Mouse (Mus musculus) MEL (cell line): ENCODE data around the gene Kansl1.

ENCODE experiments used
- CTCF ChIP-seq, 3 experiments: IDR thresholded peaks in 2 of 3; conservative IDR thresholded peaks in 1 of 3; 2 replicates each; pipeline ENCODE4 v1.5.1; 2011 to 2012; ENCODE audit warnings: low read length in 3 of 3, low read depth in 2 of 3, mild to moderate bottlenecking in 2 of 3, improper control_type of control experiment in 1 of 3, inconsistent platforms in 1 of 3, mixed read lengths in 1 of 3, moderate library complexity in 1 of 3; ENCODE audit not compliant: control insufficient read depth in 1 of 3, insufficient read depth in 1 of 3, poor library complexity in 1 of 3, severe bottlenecking in 1 of 3
- ELF1 ChIP-seq: IDR thresholded peaks from 2 replicates; pipeline ENCODE4 v1.6.1; 2014; ENCODE audit warnings: low read depth, mild to moderate bottlenecking, inconsistent platforms, low read length, improper control_type of control experiment, moderate library complexity
- ETS1 ChIP-seq: IDR thresholded peaks from 2 replicates; pipeline ENCODE4 v1.6.1; 2012; ENCODE audit warnings: low read depth, mild to moderate bottlenecking, inconsistent platforms, low read length, improper control_type of control experiment, moderate library complexity
- GABPA ChIP-seq: IDR thresholded peaks from 2 replicates; pipeline ENCODE4 v1.6.1; 2012; ENCODE audit warnings: low read depth, mild to moderate bottlenecking, inconsistent platforms, low read length, improper control_type of control experiment, moderate library complexity
- GATA1 ChIP-seq: IDR thresholded peaks from 2 replicates; pipeline ENCODE4 v1.6.1; 2011; ENCODE audit warnings: low read depth, low read length, improper control_type of control experiment
- HCFC1 ChIP-seq: IDR thresholded peaks from 2 replicates; pipeline ENCODE4 v1.6.1; 2012; ENCODE audit warnings: low read depth, mild to moderate bottlenecking, inconsistent platforms, low read length, improper control_type of control experiment, moderate library complexity
- MYC ChIP-seq: IDR thresholded peaks from 2 replicates; pipeline ENCODE4 v1.6.1; 2011; ENCODE audit warnings: low read depth, mild to moderate bottlenecking, low read length, improper control_type of control experiment, moderate library complexity
- NELFE ChIP-seq: IDR thresholded peaks from 2 replicates; pipeline ENCODE4 v1.6.1; 2011; ENCODE audit warnings: low read depth, low read length, improper control_type of control experiment
- POLR2A ChIP-seq, 2 experiments: IDR thresholded peaks; 2 replicates each; pipeline ENCODE4 v1.6.1; 2011 to 2012; ENCODE audit warnings: low read length in 2 of 2, mild to moderate bottlenecking in 2 of 2, control low read depth in 1 of 2, improper control_type of control experiment in 1 of 2, low read depth in 1 of 2, moderate library complexity in 1 of 2; ENCODE audit not compliant: control insufficient read depth in 1 of 2, insufficient read depth in 1 of 2, poor library complexity in 1 of 2
- RCOR1 ChIP-seq: IDR thresholded peaks from 2 replicates; pipeline ENCODE4 v1.6.1; 2012; ENCODE audit warnings: low read depth, mild to moderate bottlenecking, inconsistent platforms, low read length, improper control_type of control experiment
- ZC3H11A ChIP-seq: IDR thresholded peaks from 2 replicates; pipeline ENCODE4 v1.6.1; 2012; ENCODE audit warnings: low read depth, mild to moderate bottlenecking, inconsistent platforms, low read length, improper control_type of control experiment
- ZNF384 ChIP-seq: IDR thresholded peaks from 2 replicates; pipeline ENCODE4 v1.6.1; 2012; ENCODE audit warnings: low read depth, mild to moderate bottlenecking, inconsistent platforms, low read length, improper control_type of control experiment

DNA sequence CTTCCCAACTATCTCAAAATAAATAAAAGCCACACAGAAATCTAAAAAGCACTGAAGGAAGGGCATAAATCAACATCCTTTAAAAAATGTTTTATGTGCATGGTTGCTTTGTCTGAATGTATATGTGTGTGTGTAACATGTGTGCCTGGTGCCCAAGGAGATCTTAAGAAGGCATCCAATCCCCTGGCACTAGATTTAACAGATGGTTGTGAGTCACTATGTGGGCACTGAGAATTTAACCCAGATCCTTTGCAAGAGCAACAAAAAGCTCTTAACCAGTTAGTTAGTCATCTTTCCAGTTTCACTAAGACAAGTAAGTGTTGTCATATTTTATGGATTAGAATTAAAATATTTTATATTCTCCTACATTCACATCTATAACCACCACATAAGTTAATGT is 56.4 kb downstream of the Kansl1 start:
- TF ChIP-seq ELF1 (no peak), ZNF384 (no peak), RCOR1 (no peak), ZC3H11A (no peak), ETS1 (no peak), CTCF (IDR thresholded peaks at IDR 0.05 in 2 of 3, conservative IDR thresholded peaks at IDR 0.05 in 1 of 3; ENCODE audit: control insufficient read depth in 1 of 3, insufficient read depth in 1 of 3, low read depth in 2 of 3, low read length in 3 of 3, poor library complexity in 1 of 3, severe bottlenecking in 1 of 3) (no peak), HCFC1 (no peak), MYC (no peak), GATA1 (no peak), NELFE (no peak), POLR2A (IDR thresholded peaks at IDR 0.05; ENCODE audit: control insufficient read depth in 1 of 2, insufficient read depth in 1 of 2, low read depth in 1 of 2, low read length in 2 of 2, poor library complexity in 1 of 2) (no peak), GABPA (no peak)
